ENCODE assay signal across 17 mouse cellular contexts in the genomic region with DNA sequence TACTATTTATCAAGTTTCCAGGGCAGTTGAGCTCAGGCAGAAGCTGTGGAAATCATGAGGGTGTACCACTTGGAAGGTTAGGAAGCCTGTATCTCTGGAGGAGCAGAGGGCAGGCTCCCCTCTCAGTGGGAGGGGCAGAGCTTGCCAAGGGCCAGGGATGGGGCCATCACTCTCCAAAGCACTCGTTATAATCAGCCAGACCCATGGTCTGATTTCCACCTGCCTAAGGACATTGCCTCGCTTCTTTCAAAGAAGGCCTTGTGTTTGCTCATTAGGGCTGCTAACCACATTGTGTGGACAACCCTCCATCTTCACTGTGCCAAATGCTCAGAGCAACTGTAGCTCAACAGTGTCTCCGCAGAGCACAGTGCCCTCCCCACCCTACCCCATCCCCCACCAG.
DNase-seq lines count a peak whose midpoint lies in the region; ATAC-seq and TF ChIP-seq lines count a peak whose summit lies in the region.
"Had no signal": no experiment of that assay in that cellular context is flagged by ENCODE, and none has a peak within 500 bp of the region (broad histone marks: within the 10 kb centered on the region; RNA-seq: fewer than 3 reads in every experiment).

No protein-coding gene starts in this region.

- H3K27ac ChIP-seq in layer of hippocampus, adult 2 months = peak overlapping the region; percentile 18; the same call in 1 of the 2 replicates
- H3K27ac ChIP-seq: left cerebral cortex, adult 2 months; limb, embryonic 15.5 days; midbrain, embryonic 12.5 days; neural tube, embryonic 12.5 days had no signal

- DNase-seq in cerebellum, adult 18-20 months = peak; percentile 47 to 60
- DNase-seq in layer of hippocampus, adult 2 months (ENCODE audit: low spot score in 2 of 2) = no peak
- no peak for DNase-seq in layer of hippocampus, adult 8-10 months (ENCODE audit: low spot score in 2 of 2)
- DNase-seq in brain, adult 2 months (ENCODE audit: low read depth, low spot score) = peak; percentile 54
- no peak for DNase-seq in natural killer cell, adult 2 months (ENCODE audit: low spot score in 2 of 2)
- DNase-seq: adrenal gland, postnatal 25 days; gastrocnemius, postnatal 25 days; kidney, adult 9 months; spleen, adult 18-20 months; thymus, postnatal 4 days had no signal

- TF ChIP-seq CTCF in layer of hippocampus, adult 2 months (conservative IDR thresholded peaks at IDR 0.05) = no peak

- no peak for ATAC-seq in cerebellum, adult (ENCODE audit: insufficient number of reproducible peaks, low FRiP score, low TSS enrichment)
- ATAC-seq in megakaryocyte progenitor cell, adult 5-6 weeks (replicated peaks; ENCODE audit: poor library complexity) = peak; percentile 33; the same call in 1 of the 2 replicates
- ATAC-seq in erythroid progenitor cell, adult 5-6 weeks (replicated peaks; ENCODE audit: low FRiP score, poor library complexity, severe bottlenecking) = no peak

- no peak overlapping the region for H3K4me3 ChIP-seq in layer of hippocampus, adult 2 months
- H3K4me3 ChIP-seq: left cerebral cortex, adult 2 months; limb, embryonic 15.5 days; midbrain, embryonic 12.5 days; neural tube, embryonic 12.5 days had no signal

Comparison
In these comparisons a context has a peak if more than half of its experiments do, and no peak if none do; other contexts are left out.
1. DNase-seq: peak in cerebellum, adult 18-20 months (2 of 2) and brain, adult 2 months (single experiment); none in layer of hippocampus, adult 2 months (0 of 2), layer of hippocampus, adult 8-10 months (0 of 2) and natural killer cell, adult 2 months (0 of 2).